Mouse (Mus musculus): ENCODE data around the gene Ccdc183.

GRCm38 (mm10) chr2:25661245-25661970, 43.9 kb upstream of the Ccdc183 start:
- no peak for TF ChIP-seq EP300 (IDR thresholded peaks at IDR 0.05; ENCODE audit: insufficient read depth, low read depth, low read length)
- no peak for TF ChIP-seq POLR2A (IDR thresholded peaks at IDR 0.05; ENCODE audit: insufficient read depth, low read depth, low read length)

Measured in heart, adult 2 months (tissue).